Mouse (Mus musculus) lung, postnatal 0 days (tissue): ENCODE measurements around the gene Bcl6. TPM values are rescaled to one million over a fixed set of nuclear protein-coding genes. Genes with fewer than 3 reads are reported as not detected.
A peak's percentile ranks its signal among the peaks of the same experiment; 100 is the strongest.

ENCODE experiments used
- ATAC-seq: fragments of 200-750 bp; cut with Nextera tagmentation; 2 replicates; pipeline ENCODE4 v1.8.0; 2017; ENCODE audit warnings: moderate library complexity
- DNase-seq: peaks from one replicate; pipeline ENCODE4 v3.0.0-alpha.2; 2016; ENCODE audit warnings: low spot score
- H3K27ac ChIP-seq: fragments of 300-500 bp; sonication (generic); 2 replicates; pipeline ENCODE4 v1.5.1; 2014; ENCODE audit warnings: antibody characterized with exemption, mild to moderate bottlenecking, low read length, mixed read lengths
- H3K27me3 ChIP-seq: fragments of 300-500 bp; sonication (generic); replicated peaks from 2 replicates; pipeline ENCODE4 v1.6.1; 2014; ENCODE audit warnings: low read length, mixed read lengths; ENCODE audit not compliant: insufficient read depth
- H3K36me3 ChIP-seq: fragments of 300-500 bp; sonication (generic); 2 replicates; pipeline ENCODE4 v1.6.1; 2014; ENCODE audit warnings: low read length, mixed read lengths; ENCODE audit not compliant: insufficient read depth
- H3K4me1 ChIP-seq: fragments of 300-500 bp; sonication (generic); 2 replicates; pipeline ENCODE4 v1.6.1; 2014; ENCODE audit warnings: antibody characterized with exemption, low read depth, low read length, mixed read lengths; ENCODE audit not compliant: insufficient read depth
- H3K4me2 ChIP-seq: fragments of 300-500 bp; sonication (generic); replicated peaks from 2 replicates; pipeline ENCODE4 v1.6.1; 2014; ENCODE audit warnings: low read depth, mild to moderate bottlenecking, low read length, moderate library complexity, mixed read lengths
- H3K4me3 ChIP-seq: fragments of 300-500 bp; sonication (generic); 2 replicates; pipeline ENCODE4 v1.5.1; 2014; ENCODE audit warnings: low read depth, low read length
- H3K9ac ChIP-seq: fragments of 300-500 bp; sonication (generic); replicated peaks from 2 replicates; pipeline ENCODE4 v1.6.1; 2014; ENCODE audit warnings: low read depth, mild to moderate bottlenecking
- H3K9me3 ChIP-seq: fragments of 300-500 bp; sonication (generic); 2 replicates; pipeline ENCODE4 v1.6.1; 2016; ENCODE audit warnings: low read length, mixed read lengths
- CTCF ChIP-seq: IDR thresholded peaks from 2 replicates; pipeline ENCODE4 v1.5.1; 2016; ENCODE audit warnings: antibody characterized with exemption, mild to moderate bottlenecking
- EP300 ChIP-seq: IDR thresholded peaks from 2 replicates; pipeline ENCODE4 v1.6.1; 2016; ENCODE audit warnings: antibody characterized with exemption, mild to moderate bottlenecking, control low read depth
- WGBS: fragments of 180-500 bp; shearing (Covaris S2); extraction: QIAGEN DNeasy Blood & Tissue Kit; methylation state at CpG from one replicate; pipeline ENCODE4 v1.1.7; 2014; 5-methylcytosine and 5-hydroxymethylcytosine counted together
- polyA plus RNA-seq: library from polyadenylated mRNA; unstranded; fragments of >200 nt; fragmentation: Nextera tagmentation; extraction: Ambion mirVana; gene quantifications from 2 replicates; pipeline ENCODE4 v1.2.1, GENCODE M21; 2015

Bcl6 gene
- polyA plus RNA-seq, 1 experiment from 2014 or later: 2.3 TPM

DNA sequence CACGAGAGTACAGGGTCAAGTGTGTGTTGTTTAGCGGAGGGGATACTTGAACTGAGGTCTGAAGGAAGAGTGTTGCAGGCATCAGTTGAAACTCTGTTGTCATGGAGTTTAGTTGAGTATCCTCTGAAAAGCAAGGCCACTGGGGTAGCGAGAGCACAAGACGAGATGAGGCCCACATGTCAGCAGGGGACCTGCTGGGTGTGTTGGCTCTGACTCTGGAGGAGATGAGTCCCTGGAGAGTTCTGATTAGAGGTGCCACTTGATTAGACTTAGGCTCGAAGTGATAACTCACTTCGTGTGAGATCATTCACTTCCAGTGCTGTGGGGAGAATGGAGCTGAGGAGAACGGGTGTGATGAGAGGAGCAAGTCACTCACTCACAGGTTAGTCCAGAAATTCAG lies 36.8 kb upstream of the Bcl6 start:
- Histone ChIP-seq H3K9me3 (no peaks in the 10 kb centered on the region), H3K9ac (no peak overlapping the region), H3K36me3 (no peaks in the 10 kb centered on the region), H3K27ac (no peak overlapping the region), H3K4me1 (no peaks in the 10 kb centered on the region), H3K27me3 (no peaks in the 10 kb centered on the region), H3K4me3 (no peak overlapping the region), H3K4me2 (no peak overlapping the region)
- 54% methylated on average over 7 of the region's 7 CpGs for WGBS
- no peak for TF ChIP-seq CTCF
- TF ChIP-seq EP300: no peak
- no peak for ATAC-seq
- no peak for DNase-seq

DNA sequence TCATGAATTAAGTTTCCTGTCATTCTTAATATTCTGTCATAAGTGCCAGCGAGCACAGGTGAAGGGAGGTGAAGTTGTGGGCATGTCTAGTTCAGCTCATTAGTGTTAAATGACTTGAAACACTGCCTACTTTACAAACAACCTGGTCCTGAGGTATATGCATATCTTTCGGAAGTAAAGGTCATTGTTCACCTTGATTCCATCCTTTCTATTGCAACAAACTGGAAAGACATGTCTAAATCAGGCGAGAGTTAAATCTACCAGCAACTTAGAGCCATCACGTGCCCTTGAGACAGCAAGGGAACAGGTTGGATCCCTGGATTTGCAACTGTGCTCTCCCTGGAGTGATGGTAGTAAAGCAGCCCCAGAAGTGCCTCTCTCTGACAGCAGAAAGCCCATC lies 34.0 kb upstream of the Bcl6 start:
- Histone ChIP-seq H3K36me3 (no peaks in the 10 kb centered on the region), H3K4me2 (no peak overlapping the region), H3K27ac (no peak overlapping the region), H3K9me3 (no peaks in the 10 kb centered on the region), H3K9ac (no peak overlapping the region), H3K4me1 (no peaks in the 10 kb centered on the region), H3K4me3 (no peak overlapping the region), H3K27me3 (no peaks in the 10 kb centered on the region)
- no peak for TF ChIP-seq CTCF
- TF ChIP-seq EP300: no peak
- DNase-seq: no peak
- no peak for ATAC-seq
- 83% methylated on average over 4 of the region's 4 CpGs for WGBS

DNA sequence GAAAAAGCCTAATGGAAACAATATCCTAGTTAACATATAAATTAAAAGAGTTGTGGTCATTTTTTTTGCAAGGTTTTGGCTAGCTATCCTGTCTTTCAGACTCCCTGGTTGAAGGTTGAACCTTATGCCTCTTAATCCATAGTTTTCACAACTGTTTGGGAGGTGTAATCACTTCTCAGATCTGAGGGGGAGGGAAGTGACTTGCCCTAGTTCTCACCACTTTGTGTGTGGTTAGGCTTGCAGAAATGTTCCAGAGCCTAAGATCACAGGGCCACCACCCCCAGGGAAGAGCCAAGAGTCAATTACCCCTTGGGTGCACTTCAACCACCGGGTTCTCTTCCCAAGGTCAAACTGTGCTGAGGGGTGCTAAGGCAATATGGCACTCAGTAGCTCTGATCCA lies 33.1 kb upstream of the Bcl6 start:
- no peak for TF ChIP-seq CTCF
- no peak overlapping the region for H3K4me3 ChIP-seq
- no peaks in the 10 kb centered on the region for H3K27me3 ChIP-seq
- H3K36me3 ChIP-seq: no peaks in the 10 kb centered on the region
- H3K9ac ChIP-seq: no peak overlapping the region
- 52% methylated on average over 1 of the region's 1 CpGs for WGBS
- H3K27ac ChIP-seq: no peak overlapping the region
- DNase-seq: no peak
- no peak for ATAC-seq
- no peaks in the 10 kb centered on the region for H3K9me3 ChIP-seq
- H3K4me1 ChIP-seq: no peaks in the 10 kb centered on the region
- no peak overlapping the region for H3K4me2 ChIP-seq

DNA sequence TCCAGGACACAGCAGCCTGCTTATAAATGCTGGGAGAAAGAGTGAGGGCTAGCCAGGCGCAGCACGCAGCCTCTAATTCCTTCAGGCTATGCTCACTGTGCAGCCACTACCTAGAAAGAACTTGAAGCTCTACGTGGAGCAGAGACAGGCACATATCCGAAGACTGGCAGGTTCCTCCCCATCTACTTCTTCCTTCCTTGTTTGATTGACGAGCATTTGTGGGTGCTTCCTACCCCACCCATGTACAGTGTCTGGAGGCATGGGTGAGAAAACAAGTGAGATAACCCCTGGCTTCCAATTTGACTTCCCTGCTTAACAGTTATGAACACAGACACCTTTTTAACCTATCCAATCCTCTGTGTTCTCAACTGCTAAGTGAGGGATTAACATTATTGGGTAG lies 28.1 kb upstream of the Bcl6 start:
- no peaks in the 10 kb centered on the region for H3K9me3 ChIP-seq
- ATAC-seq: no peak
- H3K9ac ChIP-seq: no peak overlapping the region
- no peak overlapping the region for H3K27ac ChIP-seq
- no peak overlapping the region for H3K4me3 ChIP-seq
- H3K27me3 ChIP-seq: no peaks in the 10 kb centered on the region
- no peaks in the 10 kb centered on the region for H3K36me3 ChIP-seq
- no peak for DNase-seq
- TF ChIP-seq EP300 (no peak), CTCF (no peak)
- H3K4me1 ChIP-seq: no peaks in the 10 kb centered on the region
- WGBS: 73% methylated on average over 5 of the region's 5 CpGs
- H3K4me2 ChIP-seq: no peak overlapping the region

DNA sequence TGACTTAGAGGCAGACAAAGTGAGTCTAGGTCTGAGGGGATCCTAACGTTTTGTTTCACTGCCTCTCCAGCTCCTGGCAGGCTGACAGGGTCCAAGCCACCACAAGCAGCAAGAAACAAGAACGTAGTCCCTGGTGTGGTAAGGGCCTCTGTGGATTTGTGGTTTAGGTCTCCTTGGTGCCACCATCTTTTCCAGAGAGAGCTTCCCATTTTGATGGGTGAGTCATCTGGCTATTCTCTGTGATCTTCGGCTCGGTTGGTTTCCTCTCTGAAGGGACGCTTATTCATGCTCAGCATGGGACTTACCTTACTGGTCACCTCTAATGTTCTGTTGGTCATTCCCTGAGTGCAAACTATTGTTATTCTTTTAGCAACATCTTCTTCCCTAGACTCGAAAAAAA lies 27.6 kb upstream of the Bcl6 start:
- ATAC-seq (no peak), DNase-seq (no peak)
- Histone ChIP-seq H3K27me3 (no peaks in the 10 kb centered on the region), H3K9me3 (no peaks in the 10 kb centered on the region), H3K36me3 (no peaks in the 10 kb centered on the region), H3K9ac (no peak overlapping the region), H3K4me2 (no peak overlapping the region), H3K4me1 (no peaks in the 10 kb centered on the region), H3K27ac (no peak overlapping the region), H3K4me3 (no peak overlapping the region)
- WGBS: 58% methylated on average over 6 of the region's 6 CpGs
- TF ChIP-seq CTCF: no peak
- TF ChIP-seq EP300: no peak

DNA sequence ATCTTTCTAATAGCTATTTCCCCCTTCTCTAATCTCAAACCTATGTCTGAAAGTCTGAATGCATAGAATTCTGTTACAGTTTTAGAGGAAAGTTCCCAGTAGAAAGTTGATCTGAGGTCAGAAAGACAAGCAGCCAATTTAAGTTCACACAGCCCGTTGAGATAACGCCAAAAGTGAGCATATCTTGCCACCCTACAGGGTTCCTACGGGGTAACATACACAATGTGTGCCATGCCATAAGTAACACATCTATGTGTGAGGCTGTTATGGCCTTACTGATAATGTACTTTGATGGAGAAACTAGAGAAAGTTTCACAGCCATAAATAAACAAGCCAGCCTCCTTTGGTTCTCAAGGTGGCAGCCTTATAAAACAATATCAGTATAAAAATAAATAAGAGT lies 25.7 kb upstream of the Bcl6 start:
- no peak for ATAC-seq
- Histone ChIP-seq H3K9me3 (no peaks in the 10 kb centered on the region), H3K36me3 (no peaks in the 10 kb centered on the region), H3K4me3 (no peak overlapping the region), H3K27me3 (no peaks in the 10 kb centered on the region), H3K27ac (no peak overlapping the region), H3K9ac (no peak overlapping the region), H3K4me2 (no peak overlapping the region), H3K4me1 (no peaks in the 10 kb centered on the region)
- 56% methylated on average over 3 of the region's 3 CpGs for WGBS
- no peak for DNase-seq
- TF ChIP-seq EP300 (no peak), CTCF (no peak)

DNA sequence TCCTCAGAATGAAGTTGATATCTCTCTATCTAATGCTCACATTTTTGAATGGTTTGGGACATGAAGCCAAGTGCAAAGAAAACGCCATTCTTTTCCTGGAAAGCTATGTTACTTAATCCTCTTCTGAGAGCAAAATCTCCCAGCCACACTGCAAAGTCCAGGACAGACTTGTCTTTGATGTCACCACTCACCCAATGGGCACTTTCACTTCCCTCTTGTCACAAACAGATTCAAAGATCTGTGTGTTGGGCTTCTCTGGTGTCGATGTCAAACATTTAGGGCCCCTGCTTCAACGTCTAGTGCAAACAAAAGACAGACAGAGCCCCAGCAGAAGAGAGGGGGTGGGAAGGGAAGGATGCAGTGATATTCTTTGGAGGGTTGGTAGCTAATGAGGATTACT lies 23.4 kb upstream of the Bcl6 start:
- DNase-seq: peak; percentile 28
- no peaks in the 10 kb centered on the region for H3K27me3 ChIP-seq
- WGBS: 18% methylated on average over 3 of the region's 3 CpGs
- no peaks in the 10 kb centered on the region for H3K36me3 ChIP-seq
- no peak overlapping the region for H3K4me2 ChIP-seq
- H3K4me3 ChIP-seq: no peak overlapping the region
- no peak overlapping the region for H3K27ac ChIP-seq
- ATAC-seq: no peak
- H3K9ac ChIP-seq: no peak overlapping the region
- no peaks in the 10 kb centered on the region for H3K9me3 ChIP-seq
- H3K4me1 ChIP-seq: no peaks in the 10 kb centered on the region
- no peak for TF ChIP-seq CTCF
- TF ChIP-seq EP300: no peak
